ENCODE assay signal across 8 mouse cellular contexts in genomic region chrX:71815631-71816345, GRCm38 (mm10). TPM values are rescaled to one million over a fixed set of nuclear protein-coding genes. Genes with fewer than 3 reads are reported as not detected.
DNase-seq lines count a peak whose midpoint lies in the region; ATAC-seq and TF ChIP-seq lines count a peak whose summit lies in the region.

Vma21 (plus strand) TSS chrX:71815924.

- TF ChIP-seq CTCF in cerebellum, adult 2 months (IDR thresholded peaks at IDR 0.05; ENCODE audit: borderline replicate concordance, insufficient read depth, low read depth, low read length), result no peak

- H3K36me3 ChIP-seq in hindbrain, embryonic 16.5 days (ENCODE audit: control insufficient read depth, insufficient read depth, low read length), result no peaks in the 10 kb centered on the region
- H3K36me3 ChIP-seq in limb, embryonic 10.5 days, result 0 out of 2 replicates have a peak, but pooled peaks cover 3% of the 10 kb centered on the region
- H3K36me3 ChIP-seq in midbrain, embryonic 16.5 days (ENCODE audit: control insufficient read depth, insufficient read depth, low read length), result no peaks in the 10 kb centered on the region

- ATAC-seq in hindbrain, embryonic 16.5 days, result no peak
- ATAC-seq in midbrain, embryonic 16.5 days, result peak; percentile 1; the same call in 1 of the 2 replicates

- TF ChIP-seq POLR2A in cerebellum, adult 2 months (IDR thresholded peaks at IDR 0.05; ENCODE audit: borderline replicate concordance, insufficient read depth, low read length), result no peak

- H3K4me1 ChIP-seq in cerebellum, adult 2 months (ENCODE audit: control insufficient read depth, insufficient read depth, low read length), result no peaks in the 10 kb centered on the region
- peaks cover 7% of the 10 kb centered on the region; the same call in 1 of the 2 replicates for H3K4me1 ChIP-seq in hindbrain, embryonic 16.5 days (ENCODE audit: control insufficient read depth, insufficient read depth, low read depth, low read length)
- 0 out of 2 replicates have a peak, but pooled peaks cover 3% of the 10 kb centered on the region for H3K4me1 ChIP-seq in limb, embryonic 10.5 days
- peaks cover 10% of the 10 kb centered on the region for H3K4me1 ChIP-seq in midbrain, embryonic 16.5 days (ENCODE audit: control insufficient read depth, insufficient read depth, low read length)

- 4% methylated on average over 12 of the region's 12 CpGs for WGBS in cerebellum, adult 2 months
- WGBS in hindbrain, embryonic 16.5 days, result 27% methylated on average over 12 of the region's 12 CpGs
- 45% methylated on average over 12 of the region's 12 CpGs for WGBS in limb, embryonic 10.5 days
- WGBS in midbrain, embryonic 16.5 days, result 31% methylated on average over 12 of the region's 12 CpGs

- peak within 1 kb of the TSS; percentile 94 for H3K4me3 ChIP-seq in cerebellum, adult 2 months (replicated peaks; ENCODE audit: insufficient read depth, low read depth, low read length)
- peak within 1 kb of the TSS; percentile 63 for H3K4me3 ChIP-seq in hindbrain, embryonic 16.5 days (ENCODE audit: low read length)
- H3K4me3 ChIP-seq in limb, embryonic 10.5 days, result peak within 1 kb of the TSS; percentile 67
- H3K4me3 ChIP-seq in midbrain, embryonic 16.5 days (ENCODE audit: low read depth, low read length), result peak within 1 kb of the TSS; percentile 60

- DNase-seq in right cerebral cortex, postnatal 4 days, result peak; percentile 2
- DNase-seq in right cerebral cortex, postnatal 10 days (ENCODE audit: low spot score in 2 of 2), result no peak
- peak; percentile 26 to 33 for DNase-seq in cerebellum, adult 2 months
- peak; percentile 10 to 27 for DNase-seq in gastrocnemius, adult 8-10 months (ENCODE audit: low spot score in 2 of 2)
- no peak for DNase-seq in limb, embryonic 10.5 days (ENCODE audit: low spot score)
- no peak for DNase-seq in c-Kit-positive CD71-positive TER-119-positive erythroid progenitor cells, embryonic 14.5 days (ENCODE audit: low spot score)

- peak within 1 kb of the TSS; percentile 97 for H3K27ac ChIP-seq in cerebellum, adult 2 months (ENCODE audit: insufficient read depth, low read length)
- H3K27ac ChIP-seq in hindbrain, embryonic 16.5 days (ENCODE audit: low read depth, low read length), result peak within 1 kb of the TSS; percentile 89
- peak within 1 kb of the TSS; percentile 86 for H3K27ac ChIP-seq in limb, embryonic 10.5 days
- H3K27ac ChIP-seq in midbrain, embryonic 16.5 days (ENCODE audit: low read length), result peak within 1 kb of the TSS; percentile 88

- H3K4me2 ChIP-seq in hindbrain, embryonic 16.5 days (ENCODE audit: low read length), result peak within 1 kb of the TSS; percentile 58
- peak within 1 kb of the TSS; percentile 58 for H3K4me2 ChIP-seq in midbrain, embryonic 16.5 days (ENCODE audit: low read length)

- no peaks in the 10 kb centered on the region for H3K9me3 ChIP-seq in hindbrain, embryonic 16.5 days (ENCODE audit: control insufficient read depth, low read length)
- no peaks in the 10 kb centered on the region for H3K9me3 ChIP-seq in limb, embryonic 10.5 days (replicated peaks)
- no peaks in the 10 kb centered on the region; the same call in 1 of the 2 replicates for H3K9me3 ChIP-seq in midbrain, embryonic 16.5 days (replicated peaks; ENCODE audit: control insufficient read depth, low read length, poor library complexity, severe bottlenecking)

- peak within 1 kb of the TSS; percentile 75 for H3K9ac ChIP-seq in hindbrain, embryonic 16.5 days (ENCODE audit: low read depth, low read length)
- H3K9ac ChIP-seq in midbrain, embryonic 16.5 days (ENCODE audit: low read depth, low read length), result peak within 1 kb of the TSS; percentile 70

- H3K27me3 ChIP-seq in cerebellum, adult 2 months (ENCODE audit: control insufficient read depth, insufficient read depth, low read length), result no peaks in the 10 kb centered on the region
- no peaks in the 10 kb centered on the region for H3K27me3 ChIP-seq in hindbrain, embryonic 16.5 days (replicated peaks; ENCODE audit: control insufficient read depth, insufficient read depth, low read length)
- peaks cover 33% of the 10 kb centered on the region for H3K27me3 ChIP-seq in limb, embryonic 10.5 days (ENCODE audit: low read depth, poor library complexity, severe bottlenecking)
- no peaks in the 10 kb centered on the region for H3K27me3 ChIP-seq in midbrain, embryonic 16.5 days (ENCODE audit: control insufficient read depth, insufficient read depth, low read depth, low read length)

RNA-seq across cellular contexts. Expression of gene Vma21, which starts in this region (rescaled TPM):
- 27.5 and 27.8 TPM in 2 replicates for polyA plus RNA-seq in cerebellum, adult 2 months (2012; rRNA removed)
- 10 to 100 TPM; 19.2 to 22.5 (median 20.6) TPM for total RNA-seq in gastrocnemius, adult 8-10 months (2022)
- polyA plus RNA-seq in hindbrain, embryonic 16.5 days (2015; fragmentation: Nextera tagmentation; extraction: Ambion mirVana), result 52.7 and 52.9 TPM in 2 replicates
- 41.9 and 43.7 TPM in 2 replicates for polyA plus RNA-seq in limb, embryonic 10.5 days (2016; fragmentation: Nextera tagmentation; extraction: Ambion mirVana)
- 57.6 and 60.2 TPM in 2 replicates for polyA plus RNA-seq in midbrain, embryonic 16.5 days (2015; fragmentation: Nextera tagmentation; extraction: Ambion mirVana)

Comparison
In these comparisons a context has a peak if more than half of its experiments do, and no peak if none do; other contexts are left out.
1. DNase-seq: peak in right cerebral cortex, postnatal 4 days (single experiment), cerebellum, adult 2 months (2 of 2) and gastrocnemius, adult 8-10 months (2 of 2); none in right cerebral cortex, postnatal 10 days (0 of 2), limb, embryonic 10.5 days (single experiment) and c-Kit-positive CD71-positive TER-119-positive erythroid progenitor cells, embryonic 14.5 days (single experiment).
2. Peak in every context shown above with its lines, with median percentiles within 50 percentile points of each other: H3K27ac ChIP-seq and H3K4me3 ChIP-seq.